Mouse (Mus musculus) embryonic fibroblast, embryonic 13.5 days (primary cell): ENCODE results near the gene Crybg1. TPM values are rescaled to one million over a fixed set of nuclear protein-coding genes. Genes with fewer than 3 reads are reported as not detected.
"Not testable (repeated sequence)": the region's sequence is repeated elsewhere in the genome, so short reads cannot be mapped to it uniquely, and the experiment has no call there.

Source experiments
- H3K27ac ChIP-seq: 2 replicates; pipeline ENCODE4 v1.5.1; 2012; ENCODE audit warnings: low read length, control low read depth, inconsistent platforms; ENCODE audit not compliant: insufficient read depth
- H3K4me1 ChIP-seq: 2 replicates; pipeline ENCODE4 v1.6.1; 2011; ENCODE audit warnings: low read length; ENCODE audit not compliant: control insufficient read depth, insufficient read depth
- H3K4me3 ChIP-seq: 2 replicates; pipeline ENCODE4 v1.5.1; 2011; ENCODE audit warnings: mild to moderate bottlenecking, control low read depth, low read length; ENCODE audit not compliant: insufficient read depth
- CTCF ChIP-seq: IDR thresholded peaks from 2 replicates; pipeline ENCODE4 v1.5.1; 2011; ENCODE audit warnings: mild to moderate bottlenecking, control low read depth, low read length, moderate library complexity, borderline replicate concordance; ENCODE audit not compliant: insufficient read depth
- POLR2A ChIP-seq: IDR thresholded peaks from 2 replicates; pipeline ENCODE4 v1.6.1; 2011; ENCODE audit warnings: low read depth, mild to moderate bottlenecking, control low read depth, low read length, moderate library complexity
- polyA plus RNA-seq: library from polyadenylated mRNA; stranded (reverse); fragments of >200 nt; gene quantifications from 2 replicates; pipeline ENCODE4 v1.2.4, GENCODE M21; 2011; ENCODE audit warnings: low read depth; ENCODE audit not compliant: missing spikeins, insufficient read length

Gene Crybg1
- polyA plus RNA-seq, 1 experiment = 0.65 TPM

GRCm38 (mm10) chr10:43928596-43928995 lies 220.1 kb downstream of the Crybg1 start:
- no peak overlapping the region for H3K27ac ChIP-seq
- TF ChIP-seq CTCF (no peak), POLR2A (no peak)
- no peaks in the 10 kb centered on the region for H3K4me1 ChIP-seq
- no peak overlapping the region for H3K4me3 ChIP-seq

DNA sequence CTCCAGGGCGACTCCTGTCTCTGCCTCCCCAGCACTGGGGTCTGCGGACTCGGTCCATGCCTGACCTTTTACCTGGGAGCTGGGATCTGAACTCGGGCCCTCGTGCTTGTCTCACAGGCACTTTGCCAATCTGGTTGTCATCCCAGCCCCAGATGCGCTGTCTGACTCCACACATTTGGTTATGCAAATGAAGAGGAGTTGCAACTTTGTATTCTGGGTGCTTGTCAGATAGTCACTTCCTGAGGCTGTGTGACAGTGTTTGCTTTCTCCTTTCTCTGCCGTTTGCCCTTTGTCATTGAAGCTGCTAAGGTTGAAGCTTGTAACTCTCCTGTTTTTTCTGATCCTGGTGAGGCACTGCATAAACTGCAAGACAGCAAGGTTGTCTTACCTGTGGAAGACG lies 220.9 kb downstream of the Crybg1 start:
- TF ChIP-seq CTCF = no peak
- no peak for TF ChIP-seq POLR2A
- no peaks in the 10 kb centered on the region for H3K4me1 ChIP-seq
- H3K27ac ChIP-seq = no peak overlapping the region
- H3K4me3 ChIP-seq = no peak overlapping the region

- not testable (repeated sequence) for H3K27ac ChIP-seq, H3K4me1 ChIP-seq, H3K4me3 ChIP-seq
Observed at GRCm38 (mm10) chr10:43925776-43926175, 222.9 kb downstream of the Crybg1 start.

GRCm38 (mm10) chr10:43923096-43923495 lies 225.6 kb downstream of the Crybg1 start:
- H3K4me3 ChIP-seq = no peak overlapping the region
- TF ChIP-seq POLR2A (no peak), CTCF (no peak)
- H3K27ac ChIP-seq = no peak overlapping the region
- H3K4me1 ChIP-seq = no peaks in the 10 kb centered on the region

- Histone ChIP-seq H3K4me1 (peaks cover 7% of the 10 kb centered on the region), H3K4me3 (no peak overlapping the region), H3K27ac (no peak overlapping the region)
- TF ChIP-seq CTCF (peak; percentile 88; the same call in 1 of the 2 replicates), POLR2A (no peak)
Observed at GRCm38 (mm10) chr10:43918696-43919608, 229.7 kb downstream of the Crybg1 start.

DNA sequence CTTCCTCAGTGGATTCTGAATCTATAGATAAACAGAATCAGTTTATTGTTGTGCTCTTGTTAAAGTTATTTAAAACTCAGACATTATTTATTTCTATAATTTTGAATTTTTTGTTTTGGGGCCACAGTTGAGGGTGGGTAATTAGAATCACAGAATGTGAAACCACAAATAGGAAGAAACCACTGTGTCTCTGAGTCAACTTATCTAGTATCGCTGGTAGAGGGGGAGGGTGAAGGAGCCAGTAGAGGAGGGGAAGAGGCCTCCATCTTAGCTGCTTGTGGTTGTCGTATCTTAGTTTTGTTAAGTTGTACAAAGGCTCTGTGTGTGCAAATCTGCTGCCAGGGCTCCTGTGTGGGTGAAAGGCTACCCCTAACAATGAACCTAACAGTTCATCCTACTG lies 231.9 kb downstream of the Crybg1 start:
- H3K4me3 ChIP-seq = no peak overlapping the region
- H3K27ac ChIP-seq = no peak overlapping the region
- TF ChIP-seq CTCF (no peak), POLR2A (no peak)
- peaks cover 7% of the 10 kb centered on the region for H3K4me1 ChIP-seq

- TF ChIP-seq CTCF (no peak), POLR2A (no peak)
- Histone ChIP-seq H3K27ac (no peak overlapping the region), H3K4me1 (peaks cover 7% of the 10 kb centered on the region), H3K4me3 (no peak overlapping the region)
Observed at GRCm38 (mm10) chr10:43916181-43916580, 232.5 kb downstream of the Crybg1 start.

GRCm38 (mm10) chr10:43912236-43912635 lies 236.4 kb downstream of the Crybg1 start:
- H3K4me1 ChIP-seq = peaks cover 4% of the 10 kb centered on the region
- no peak overlapping the region for H3K4me3 ChIP-seq
- no peak overlapping the region for H3K27ac ChIP-seq
- TF ChIP-seq CTCF (no peak), POLR2A (no peak)

DNA sequence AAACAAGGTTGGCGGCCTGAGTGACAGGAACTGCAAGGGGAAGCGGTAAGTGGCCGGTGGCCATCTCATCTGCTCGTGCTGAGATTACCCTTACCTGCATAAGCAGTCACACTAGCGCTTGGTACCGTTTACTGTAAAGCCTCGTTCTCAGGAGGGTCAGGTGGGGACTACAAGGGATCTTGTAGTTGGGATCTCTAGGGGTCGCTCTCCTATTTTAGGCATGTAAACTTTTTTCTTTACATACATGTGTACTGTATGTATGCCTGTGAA lies 237.8 kb downstream of the Crybg1 start:
- no peak overlapping the region for H3K4me3 ChIP-seq
- no peaks in the 10 kb centered on the region for H3K4me1 ChIP-seq
- no peak overlapping the region for H3K27ac ChIP-seq
- TF ChIP-seq CTCF (no peak), POLR2A (no peak)

DNA sequence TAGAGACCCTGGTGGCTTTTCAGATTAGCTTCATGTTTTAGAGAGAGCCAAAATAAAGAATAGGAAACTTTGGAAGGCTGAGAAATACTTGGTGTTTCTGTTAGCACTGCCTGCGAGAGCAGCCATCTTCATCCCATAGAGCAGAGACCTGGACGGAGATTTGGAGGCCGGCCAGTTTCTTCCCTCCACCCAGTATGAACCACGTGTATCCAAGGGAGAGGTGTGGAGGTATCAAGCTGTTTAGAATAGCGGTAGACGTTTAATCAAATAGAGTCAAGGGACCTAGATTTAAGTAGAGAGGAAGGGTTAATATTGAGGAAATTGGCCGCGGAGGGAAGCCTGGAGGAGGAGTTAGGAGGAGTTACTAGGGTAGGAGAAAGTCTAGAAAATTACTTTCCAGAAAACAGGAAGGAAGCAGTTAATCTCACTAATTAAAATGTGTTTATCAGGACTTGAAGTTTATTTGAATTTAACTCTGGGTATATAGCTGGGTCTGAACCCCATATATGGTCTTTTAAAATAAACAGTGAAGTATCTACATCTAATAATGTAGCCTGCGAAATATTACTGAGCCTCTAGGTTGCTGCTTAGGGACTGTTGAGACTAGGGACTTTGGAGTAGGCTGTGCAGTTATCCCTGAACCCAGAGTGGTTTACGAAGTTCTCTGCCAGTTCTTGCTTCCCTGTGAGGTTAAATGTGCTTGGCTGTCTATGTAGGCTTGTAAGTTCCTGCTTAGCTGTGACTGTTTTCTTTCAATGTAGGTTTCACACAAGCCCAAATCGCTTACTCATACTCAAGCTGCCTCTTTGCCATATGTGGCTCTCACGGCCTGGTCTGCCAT lies 238.4 kb downstream of the Crybg1 start:
- no peak for TF ChIP-seq CTCF
- Histone ChIP-seq H3K4me1 (no peaks in the 10 kb centered on the region), H3K4me3 (no peak overlapping the region), H3K27ac (no peak overlapping the region)
